Mouse (Mus musculus) myocyte (in vitro differentiated cells): ENCODE measurements around the gene Tmem88b. TPM values are rescaled to one million over a fixed set of nuclear protein-coding genes. Genes with fewer than 3 reads are reported as not detected.
"Not testable (repeated sequence)": the region's sequence is repeated elsewhere in the genome, so short reads cannot be mapped to it uniquely, and the experiment has no call there.

Source experiments
- H3K27me3 ChIP-seq: one replicate; pipeline ENCODE4 v1.6.1; 2011; ENCODE audit not compliant: control insufficient read depth, insufficient read depth, insufficient read length
- H3K36me3 ChIP-seq: one replicate; pipeline ENCODE4 v1.6.1; 2011; ENCODE audit not compliant: control insufficient read depth, insufficient read depth
- H3K4me2 ChIP-seq: one replicate; pipeline ENCODE4 v1.6.1; 2011; ENCODE audit warnings: low read depth, control low read depth
- H3K4me3 ChIP-seq: one replicate; pipeline ENCODE4 v1.5.1; 2011; ENCODE audit warnings: mild to moderate bottlenecking, control low read depth, moderate library complexity
- H3K79me2 ChIP-seq: one replicate; pipeline ENCODE4 v1.6.1; 2011; ENCODE audit not compliant: control insufficient read depth, insufficient read depth
- H3ac ChIP-seq: one replicate; pipeline ENCODE4 v1.6.1; 2011; ENCODE audit not compliant: control insufficient read depth, insufficient read length
- CEBPB ChIP-seq: IDR thresholded peaks from 2 replicates; pipeline ENCODE4 v1.6.1; 2011; ENCODE audit warnings: mild to moderate bottlenecking, moderate library complexity; ENCODE audit not compliant: poor library complexity, insufficient read depth, severe bottlenecking
- E2F4 ChIP-seq: IDR thresholded peaks from one replicate; pipeline ENCODE4 v1.6.1; 2011; ENCODE audit warnings: mild to moderate bottlenecking, control low read depth, moderate library complexity; ENCODE audit not compliant: insufficient read depth
- MAX ChIP-seq: IDR thresholded peaks from one replicate; pipeline ENCODE4 v1.6.1; 2011; ENCODE audit warnings: low read depth, mild to moderate bottlenecking, control low read depth
- MYOD1 ChIP-seq, 3 experiments: IDR thresholded peaks; one replicate each; pipeline ENCODE4 v1.6.1; 2011; ENCODE audit warnings: control low read depth in 2 of 3, low read depth in 2 of 3, mild to moderate bottlenecking in 2 of 3, moderate library complexity in 1 of 3; ENCODE audit not compliant: insufficient read length in 2 of 3, control insufficient read depth in 1 of 3
- MYOG ChIP-seq, 3 experiments: IDR thresholded peaks; one replicate each; pipeline ENCODE4 v1.6.1; 2011; ENCODE audit warnings: control low read depth in 2 of 3, low read depth in 2 of 3, mild to moderate bottlenecking in 2 of 3; ENCODE audit not compliant: insufficient read length in 2 of 3, control insufficient read depth in 1 of 3, insufficient read depth in 1 of 3
- POLR2A ChIP-seq: IDR thresholded peaks from one replicate; pipeline ENCODE4 v1.6.1; 2011; ENCODE audit warnings: low read depth, mild to moderate bottlenecking, control low read depth, moderate library complexity; ENCODE audit not compliant: insufficient read length
- POLR2AphosphoS2 ChIP-seq: IDR thresholded peaks from one replicate; pipeline ENCODE4 v1.6.1; 2011; ENCODE audit warnings: low read depth, control low read depth; ENCODE audit not compliant: insufficient read length
- REST ChIP-seq: IDR thresholded peaks from one replicate; pipeline ENCODE4 v1.6.1; 2011; ENCODE audit warnings: mild to moderate bottlenecking, control low read depth, moderate library complexity; ENCODE audit not compliant: insufficient read depth, insufficient read length
- SRF ChIP-seq: IDR thresholded peaks from one replicate; pipeline ENCODE4 v1.6.1; 2011; ENCODE audit warnings: low read depth; ENCODE audit not compliant: control insufficient read depth, insufficient read length
- TCF12 ChIP-seq: IDR thresholded peaks from one replicate; pipeline ENCODE4 v1.6.1; 2011; ENCODE audit warnings: mild to moderate bottlenecking, control low read depth; ENCODE audit not compliant: poor library complexity, insufficient read depth, severe bottlenecking
- TCF3 ChIP-seq: IDR thresholded peaks from one replicate; pipeline ENCODE4 v1.6.1; 2011; ENCODE audit warnings: low read depth, control low read depth; ENCODE audit not compliant: insufficient read length
- USF1 ChIP-seq: IDR thresholded peaks from one replicate; pipeline ENCODE4 v1.6.1; 2011; ENCODE audit warnings: low read depth, mild to moderate bottlenecking, control low read depth, moderate library complexity
- polyA plus RNA-seq: library from polyadenylated mRNA; unstranded; fragments of >200 nt; fragmentation: generic; extraction: Trizol; gene quantifications from one replicate; pipeline ENCODE4 v1.2.1, GENCODE M21; 2012; ENCODE audit warnings: missing spikeins

Gene Tmem88b
- polyA plus RNA-seq, 1 experiment = 0.97 TPM

- TF ChIP-seq MYOG (IDR thresholded peaks at IDR 0.05; ENCODE audit: control insufficient read depth in 1 of 3, insufficient read depth in 1 of 3, insufficient read length in 2 of 3, low read depth in 2 of 3) (no peak), E2F4 (no peak), TCF3 (no peak), POLR2AphosphoS2 (no peak), REST (no peak), TCF12 (no peak), SRF (no peak), CEBPB (no peak), USF1 (no peak), POLR2A (no peak), MAX (no peak), MYOD1 (IDR thresholded peaks at IDR 0.05; ENCODE audit: control insufficient read depth in 1 of 3, insufficient read length in 2 of 3, low read depth in 2 of 3) (no peak)
- Histone ChIP-seq H3K4me2 (no peak overlapping the region), H3K27me3 (no peaks in the 10 kb centered on the region), H3K79me2 (no peaks in the 10 kb centered on the region), H3ac (no peak overlapping the region), H3K4me3 (no peak overlapping the region), H3K36me3 (peaks cover 35% of the 10 kb centered on the region)
Measured at GRCm38 (mm10) chr4:155746575-155747490, 38.8 kb downstream of the Tmem88b start.

GRCm38 (mm10) chr4:155746036-155746548 lies 39.6 kb downstream of the Tmem88b start:
- no peaks in the 10 kb centered on the region for H3K79me2 ChIP-seq
- H3K27me3 ChIP-seq = no peaks in the 10 kb centered on the region
- peaks cover 38% of the 10 kb centered on the region for H3K36me3 ChIP-seq
- H3K4me2 ChIP-seq = no peak overlapping the region
- TF ChIP-seq SRF = no peak
- TF ChIP-seq MYOG (IDR thresholded peaks at IDR 0.05; ENCODE audit: control insufficient read depth in 1 of 3, insufficient read depth in 1 of 3, insufficient read length in 2 of 3, low read depth in 2 of 3) = no peak
- TF ChIP-seq POLR2A = no peak
- TF ChIP-seq TCF12 = no peak
- no peak for TF ChIP-seq CEBPB
- no peak for TF ChIP-seq E2F4
- TF ChIP-seq USF1 = no peak
- no peak for TF ChIP-seq POLR2AphosphoS2
- no peak for TF ChIP-seq REST
- TF ChIP-seq MYOD1 (IDR thresholded peaks at IDR 0.05; ENCODE audit: control insufficient read depth in 1 of 3, insufficient read length in 2 of 3, low read depth in 2 of 3) = no peak
- TF ChIP-seq TCF3 = no peak
- TF ChIP-seq MAX = no peak
- no peak overlapping the region for H3K4me3 ChIP-seq
- H3ac ChIP-seq = no peak overlapping the region

GRCm38 (mm10) chr4:155745136-155745535 lies 40.5 kb downstream of the Tmem88b start:
- TF ChIP-seq TCF12 = no peak
- no peak for TF ChIP-seq USF1
- no peak for TF ChIP-seq MAX
- TF ChIP-seq MYOD1 (IDR thresholded peaks at IDR 0.05; ENCODE audit: control insufficient read depth in 1 of 3, insufficient read length in 2 of 3, low read depth in 2 of 3) = no peak
- TF ChIP-seq E2F4 = no peak
- TF ChIP-seq SRF = no peak
- TF ChIP-seq TCF3 = no peak
- TF ChIP-seq MYOG (IDR thresholded peaks at IDR 0.05; ENCODE audit: control insufficient read depth in 1 of 3, insufficient read depth in 1 of 3, insufficient read length in 2 of 3, low read depth in 2 of 3) = no peak
- TF ChIP-seq CEBPB = no peak
- TF ChIP-seq POLR2AphosphoS2 = no peak
- TF ChIP-seq REST = no peak
- TF ChIP-seq POLR2A = no peak
- Histone ChIP-seq H3K4me3 (no peak overlapping the region), H3K27me3 (no peaks in the 10 kb centered on the region), H3ac (no peak overlapping the region), H3K4me2 (no peak overlapping the region), H3K36me3 (peaks cover 33% of the 10 kb centered on the region), H3K79me2 (no peaks in the 10 kb centered on the region)

GRCm38 (mm10) chr4:155744474-155744873 lies 41.2 kb downstream of the Tmem88b start:
- no peak overlapping the region for H3K4me3 ChIP-seq
- H3K4me2 ChIP-seq = no peak overlapping the region
- H3K36me3 ChIP-seq = peaks cover 29% of the 10 kb centered on the region
- H3K27me3 ChIP-seq = no peaks in the 10 kb centered on the region
- no peak overlapping the region for H3ac ChIP-seq
- H3K79me2 ChIP-seq = no peaks in the 10 kb centered on the region
- no peak for TF ChIP-seq REST
- TF ChIP-seq SRF = no peak
- TF ChIP-seq POLR2AphosphoS2 = no peak
- TF ChIP-seq USF1 = no peak
- TF ChIP-seq TCF12 = no peak

GRCm38 (mm10) chr4:155742684-155743083 lies 43.0 kb downstream of the Tmem88b start:
- Histone ChIP-seq H3K79me2 (no peaks in the 10 kb centered on the region), H3K4me2 (no peak overlapping the region), H3ac (no peak overlapping the region), H3K4me3 (no peak overlapping the region), H3K36me3 (peaks cover 15% of the 10 kb centered on the region), H3K27me3 (no peaks in the 10 kb centered on the region)
- TF ChIP-seq SRF (no peak), CEBPB (no peak), TCF3 (no peak), MYOD1 (IDR thresholded peaks at IDR 0.05; ENCODE audit: control insufficient read depth in 1 of 3, insufficient read length in 2 of 3, low read depth in 2 of 3) (no peak), REST (no peak), USF1 (no peak), POLR2AphosphoS2 (no peak), POLR2A (no peak), MAX (no peak), MYOG (IDR thresholded peaks at IDR 0.05; ENCODE audit: control insufficient read depth in 1 of 3, insufficient read depth in 1 of 3, insufficient read length in 2 of 3, low read depth in 2 of 3) (no peak)

- peaks cover 18% of the 10 kb centered on the region for H3K36me3 ChIP-seq
- not testable (repeated sequence) for H3K4me3 ChIP-seq, H3K79me2 ChIP-seq, H3K4me2 ChIP-seq, H3ac ChIP-seq, H3K27me3 ChIP-seq
Measured at GRCm38 (mm10) chr4:155740681-155741080, 45.0 kb downstream of the Tmem88b start.
